Mouse (Mus musculus): ENCODE data around the gene Plekha6.

Plekha6 gene

GRCm38 (mm10) chr1:133182016-133182705 is 18.2 kb downstream of the Plekha6 start:
- in situ Hi-C loops (cut with MboI, MseI): no loop called here

GRCm38 (mm10) chr1:133182706-133183095 is 18.7 kb downstream of the Plekha6 start:
- in situ Hi-C loops (cut with MboI, MseI): no loop called here

GRCm38 (mm10) chr1:133183141-133183925 is 19.3 kb downstream of the Plekha6 start:
- in situ Hi-C loops (cut with MboI, MseI): no loop called here

- in situ Hi-C loops (cut with MboI, MseI): no loop called here
Measured at GRCm38 (mm10) chr1:133187948-133188680, 24.1 kb downstream of the Plekha6 start.

DNA sequence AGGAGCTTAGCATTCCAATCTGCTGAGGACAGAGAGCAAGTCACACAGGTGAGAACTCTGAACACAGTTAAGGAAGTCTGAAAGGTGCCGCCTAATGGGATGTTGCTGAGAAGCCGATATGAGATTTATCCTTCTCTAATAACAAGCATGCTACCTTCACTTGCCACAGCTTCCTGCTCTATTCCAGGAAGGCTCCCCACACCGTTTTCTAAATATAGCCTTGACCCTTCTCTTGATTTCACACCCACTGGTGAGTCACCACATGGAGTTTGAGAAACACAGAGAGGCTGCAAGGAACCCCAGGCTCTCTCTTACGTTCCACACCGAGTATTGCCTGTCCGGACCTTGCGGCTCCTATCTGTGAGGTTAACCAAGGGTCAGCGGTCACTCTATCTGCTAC is 24.7 kb downstream of the Plekha6 start:
- in situ Hi-C loops (cut with MboI, MseI): no loop called here

- in situ Hi-C loops (cut with MboI, MseI): no loop called here
Measured at GRCm38 (mm10) chr1:133189471-133189870, 25.5 kb downstream of the Plekha6 start.

- in situ Hi-C loops (cut with MboI, MseI): no loop called here
Measured at GRCm38 (mm10) chr1:133190550-133190949, 26.5 kb downstream of the Plekha6 start.

GRCm38 (mm10) chr1:133196181-133196580 is 32.2 kb downstream of the Plekha6 start:
- in situ Hi-C loops (cut with MboI, MseI): no loop called here

DNA sequence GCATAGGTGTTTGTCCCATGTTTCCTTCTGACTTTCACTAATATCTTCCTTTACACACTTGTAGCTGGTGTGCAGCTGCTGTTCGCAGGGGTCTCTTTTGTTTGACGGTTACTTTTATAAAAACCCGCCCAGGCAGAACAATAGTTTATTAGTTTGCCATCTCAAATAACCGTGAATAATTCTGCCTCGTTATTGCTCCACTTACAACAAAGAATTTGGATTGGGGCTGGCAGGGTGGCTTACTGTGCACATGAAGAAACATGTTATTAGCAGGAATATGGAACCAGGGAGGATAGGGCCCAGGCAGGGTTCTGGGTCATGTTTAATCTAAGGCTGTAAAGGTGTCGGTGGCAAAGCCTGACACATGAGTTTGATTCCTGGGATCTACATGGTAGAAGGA is 33.3 kb downstream of the Plekha6 start:
- in situ Hi-C loops (cut with MboI, MseI): no loop called here

GRCm38 (mm10) chr1:133199706-133200105 is 35.7 kb downstream of the Plekha6 start:
- in situ Hi-C loops (cut with MboI, MseI): no loop called here

GRCm38 (mm10) chr1:133201499-133201898 is 37.5 kb downstream of the Plekha6 start:
- in situ Hi-C loops (cut with MboI, MseI): no loop called here

GRCm38 (mm10) chr1:133203701-133204100 is 39.7 kb downstream of the Plekha6 start:
- in situ Hi-C loops (cut with MboI, MseI): no loop called here

DNA sequence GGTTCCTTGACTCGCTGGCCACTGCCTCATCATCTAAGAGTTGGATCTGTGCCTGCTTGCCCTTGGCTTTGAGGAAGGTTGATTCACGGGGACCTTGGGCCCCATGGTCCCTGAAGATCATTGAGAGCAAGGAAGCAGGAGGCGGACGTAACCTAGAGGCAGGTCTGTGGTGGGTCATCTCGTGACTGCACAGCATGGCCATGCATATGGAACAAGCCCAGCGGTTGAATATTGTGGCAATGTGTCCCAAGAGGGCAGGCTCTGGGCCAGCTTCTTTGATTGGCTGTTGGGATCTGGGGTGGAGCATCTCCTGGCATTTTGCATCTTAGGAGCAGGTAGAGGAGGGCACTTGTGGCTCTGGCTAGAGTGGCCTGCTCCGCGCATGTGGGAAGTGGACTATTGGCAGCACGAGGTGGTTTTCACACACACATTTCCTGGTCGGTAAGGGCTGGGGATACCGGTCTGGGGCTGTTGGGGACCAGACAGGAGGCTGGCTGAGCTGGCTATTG is 40.4 kb downstream of the Plekha6 start:
- in situ Hi-C loops (cut with MboI, MseI): no loop called here

- in situ Hi-C loops (cut with MboI, MseI): no loop called here
Measured at GRCm38 (mm10) chr1:133204985-133205384, 41.0 kb downstream of the Plekha6 start.

DNA sequence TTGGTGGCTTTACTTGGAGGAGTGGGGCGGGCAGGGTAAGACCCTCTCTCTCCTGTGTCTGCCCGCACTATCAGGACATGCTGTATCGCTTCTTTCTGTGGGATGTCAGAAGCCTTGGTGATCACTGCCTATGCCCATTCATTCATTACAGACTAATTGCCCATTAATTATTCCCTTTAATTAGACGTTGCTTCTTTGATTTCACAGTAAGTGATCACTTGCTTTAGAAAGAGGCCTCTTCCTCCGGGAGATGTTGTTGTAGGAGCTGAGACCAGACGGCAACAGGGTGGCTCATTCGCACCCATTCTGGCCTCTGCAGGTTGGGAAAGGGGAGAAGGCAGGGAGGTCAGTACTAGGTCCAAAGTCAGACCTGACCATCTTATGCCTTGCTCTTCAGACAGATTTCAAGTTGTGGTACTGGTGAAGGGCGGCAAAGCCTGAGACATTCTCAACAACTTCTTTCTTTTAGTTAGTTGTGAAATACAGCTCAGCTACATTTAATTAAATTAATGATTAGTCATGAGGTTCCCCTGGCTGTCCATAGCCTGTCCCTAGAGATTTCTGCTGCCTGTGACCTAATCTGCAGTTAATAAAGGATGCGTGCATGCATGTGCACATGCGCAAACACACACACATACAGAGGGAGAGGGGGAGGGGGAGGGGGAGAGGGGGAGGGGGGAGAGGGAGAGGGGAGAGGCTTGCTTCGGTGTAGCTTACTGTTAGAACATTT is 44.2 kb downstream of the Plekha6 start:
- in situ Hi-C loops (cut with MboI, MseI): no loop called here

GRCm38 (mm10) chr1:133209036-133209435 is 45.0 kb downstream of the Plekha6 start:
- in situ Hi-C loops (cut with MboI, MseI): no loop called here

GRCm38 (mm10) chr1:133209482-133209881 is 45.5 kb downstream of the Plekha6 start:
- in situ Hi-C loops (cut with MboI, MseI): no loop called here

DNA sequence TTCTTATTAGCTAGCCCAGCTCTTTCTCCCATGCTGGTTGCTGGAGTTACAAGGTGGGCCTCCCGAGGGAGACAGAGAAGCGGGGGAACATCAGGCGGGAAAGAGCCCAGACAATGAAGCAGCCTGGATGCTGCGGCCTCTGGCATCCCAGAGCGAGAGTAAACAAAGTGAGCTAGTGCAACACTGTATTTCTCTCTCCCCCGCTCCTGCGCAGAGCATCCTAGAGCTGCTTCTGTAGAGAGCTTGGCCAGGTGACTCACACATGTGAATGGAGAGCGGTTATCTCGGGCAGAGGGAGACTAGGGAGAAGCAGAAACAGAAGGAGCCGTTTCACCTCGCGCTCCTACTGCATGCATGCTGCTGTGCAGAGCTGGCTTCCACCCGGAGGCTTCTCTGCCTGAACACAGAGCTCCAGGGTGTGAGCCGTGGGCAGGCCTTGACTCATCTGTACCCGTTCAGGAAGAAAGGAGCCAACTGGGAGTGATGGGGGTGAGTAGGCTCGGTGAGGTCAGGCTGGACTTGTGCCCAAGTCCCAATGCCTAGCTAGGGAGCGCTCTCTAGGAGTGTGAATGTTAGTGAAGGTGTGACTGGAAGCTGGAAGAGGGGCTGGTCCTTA is 46.0 kb downstream of the Plekha6 start:
- in situ Hi-C loops (cut with MboI, MseI): no loop called here

DNA sequence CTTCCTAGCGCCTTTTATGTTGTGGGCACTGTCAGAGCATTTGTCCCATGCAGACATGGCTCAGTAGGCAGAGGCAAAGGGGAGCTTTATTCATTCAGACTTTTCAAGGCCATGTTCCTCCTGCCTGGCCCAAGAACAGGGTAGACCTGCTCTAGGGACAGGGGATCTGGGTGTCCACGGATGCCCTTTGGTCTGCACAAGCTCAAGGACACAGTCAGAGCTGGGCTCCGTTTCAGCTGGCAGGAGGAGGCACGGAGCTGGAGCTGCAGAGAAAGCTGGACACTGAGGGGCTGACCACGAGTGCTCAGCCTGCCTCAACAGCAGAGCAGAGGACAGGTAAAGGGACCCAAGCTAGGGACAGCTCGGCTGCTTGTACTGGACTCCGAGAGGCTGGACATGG is 46.8 kb downstream of the Plekha6 start:
- in situ Hi-C loops (cut with MboI, MseI): no loop called here

- in situ Hi-C loops (cut with MboI, MseI): no loop called here
Measured at GRCm38 (mm10) chr1:133212273-133212672, 48.3 kb downstream of the Plekha6 start.

DNA sequence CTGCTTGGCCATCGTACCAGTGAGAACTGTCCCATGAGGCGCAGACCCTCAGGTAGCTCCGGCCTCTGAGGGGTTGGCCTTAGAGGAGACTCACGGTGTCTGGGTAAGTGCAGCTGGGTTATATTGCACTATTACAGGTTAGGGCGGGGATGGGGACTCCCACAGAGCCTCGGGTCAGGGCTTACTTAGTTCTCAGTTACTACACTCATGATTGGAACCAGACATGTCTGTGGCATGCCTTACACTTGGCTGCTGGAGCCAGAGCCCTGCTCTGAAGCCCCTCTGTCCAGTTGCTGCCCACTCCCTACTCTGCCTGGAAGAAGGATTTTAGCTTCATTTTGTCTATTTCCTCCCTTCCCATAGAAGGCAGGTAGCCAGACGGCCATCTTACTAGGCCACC is 49.1 kb downstream of the Plekha6 start:
- in situ Hi-C loops (cut with MboI, MseI): no loop called here

Measured in T-helper 2 cell (primary cell).